Mouse (Mus musculus) fat pad, adult 2 months (tissue): ENCODE results near the gene Adar.
"Not testable (repeated sequence)": the region's sequence is repeated elsewhere in the genome, so short reads cannot be mapped to it uniquely, and the experiment has no call there.

Experiments
- DNase-seq: peaks from one replicate; pipeline ENCODE4 v3.0.0-alpha.2; 2011; ENCODE audit warnings: low read depth, low spot score; ENCODE audit errors: extremely low read depth

Adar gene

DNA sequence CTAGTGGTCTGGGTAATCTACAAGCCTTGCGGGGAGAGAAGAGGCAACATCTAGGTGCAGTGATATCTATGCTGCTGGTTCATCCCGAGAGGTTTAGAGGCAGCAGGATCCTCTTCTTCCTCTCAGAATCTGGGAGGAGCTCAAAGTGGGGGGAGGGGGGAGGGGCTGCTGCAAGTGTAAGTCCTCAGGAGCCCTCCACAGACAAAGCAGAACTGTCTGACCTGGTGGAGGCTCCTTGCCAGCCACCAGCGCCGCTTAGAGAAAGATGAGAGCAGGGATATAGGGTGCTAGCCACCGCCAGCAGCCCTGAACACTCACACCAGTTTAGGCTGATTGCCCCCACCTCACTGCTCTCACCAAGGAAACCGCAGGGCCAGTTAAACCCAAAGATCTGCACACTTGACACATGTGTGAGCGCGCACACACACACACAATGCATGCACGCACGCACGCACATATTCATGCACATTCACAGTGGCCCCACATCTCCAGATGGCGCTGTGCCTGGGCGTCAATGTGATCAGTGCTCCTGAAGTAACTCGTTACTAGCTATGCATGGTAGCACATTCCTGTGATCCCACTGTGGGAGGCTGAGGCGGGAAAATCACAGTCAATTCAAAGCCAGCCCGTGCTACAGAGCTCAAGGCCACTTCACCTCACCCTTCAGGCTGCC is 74.0 kb downstream of the Adar start:
- DNase-seq: no peak

DNA sequence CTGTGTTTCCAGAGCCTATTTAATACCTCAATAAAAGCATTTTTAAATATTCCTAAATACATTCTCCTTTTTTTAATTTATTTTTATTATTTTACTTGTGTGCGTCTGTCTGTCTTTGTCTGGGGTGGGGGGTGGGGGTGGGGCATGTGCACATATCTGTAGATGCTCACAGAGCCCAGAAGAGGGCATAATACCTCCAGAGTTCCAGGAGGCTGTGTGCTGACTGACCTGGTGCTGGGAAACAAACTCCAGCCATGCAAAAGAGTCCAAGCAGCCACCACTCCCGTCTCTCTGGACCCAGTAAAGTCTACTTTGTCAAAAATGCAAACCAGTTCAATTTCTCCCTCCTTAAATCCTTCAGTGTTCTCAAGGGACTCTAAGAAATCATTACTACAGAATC is 79.8 kb downstream of the Adar start:
- no peak for DNase-seq

- DNase-seq: no peak
Measured at GRCm38 (mm10) chr3:89795746-89796145, 80.9 kb downstream of the Adar start.

DNA sequence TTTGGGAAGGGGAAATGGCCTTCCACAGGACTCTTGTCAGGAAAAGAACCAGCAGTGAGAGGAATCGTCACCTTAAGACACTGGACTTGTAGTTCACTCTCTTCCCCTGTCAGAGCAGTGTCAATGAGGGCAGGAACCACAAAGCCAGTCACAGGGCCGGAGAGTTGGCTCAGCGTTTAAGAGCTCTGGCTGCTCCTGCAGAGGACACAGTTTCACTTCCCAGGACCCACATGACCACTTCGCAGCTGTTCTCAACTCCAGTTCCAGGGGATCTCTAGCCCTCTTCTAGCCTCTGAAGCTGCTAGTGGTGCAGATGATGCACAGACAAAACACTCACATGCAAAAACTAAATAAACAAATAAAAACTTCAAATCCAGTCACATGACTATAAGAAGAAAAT is 81.5 kb downstream of the Adar start:
- DNase-seq: no peak

DNA sequence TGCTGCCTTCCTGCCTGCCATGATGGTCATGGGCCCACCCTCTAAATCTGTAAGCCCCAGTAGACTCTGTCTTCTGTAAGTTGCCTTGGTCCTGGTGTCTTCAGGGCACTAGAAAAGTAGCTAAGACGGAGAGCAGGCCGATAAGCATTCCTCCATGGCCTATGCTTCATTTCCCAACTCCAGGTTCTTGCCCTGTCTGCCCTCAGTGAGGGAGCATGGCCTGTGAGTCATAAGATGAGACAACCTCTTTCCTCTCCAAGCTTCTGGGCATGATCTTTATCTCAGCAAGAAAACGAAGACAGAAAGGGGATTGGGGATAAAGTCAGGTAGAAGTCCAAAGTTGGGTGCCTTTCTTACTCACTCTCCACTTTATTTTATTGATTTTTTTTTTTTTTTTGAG is 83.7 kb downstream of the Adar start:
- no peak for DNase-seq

DNA sequence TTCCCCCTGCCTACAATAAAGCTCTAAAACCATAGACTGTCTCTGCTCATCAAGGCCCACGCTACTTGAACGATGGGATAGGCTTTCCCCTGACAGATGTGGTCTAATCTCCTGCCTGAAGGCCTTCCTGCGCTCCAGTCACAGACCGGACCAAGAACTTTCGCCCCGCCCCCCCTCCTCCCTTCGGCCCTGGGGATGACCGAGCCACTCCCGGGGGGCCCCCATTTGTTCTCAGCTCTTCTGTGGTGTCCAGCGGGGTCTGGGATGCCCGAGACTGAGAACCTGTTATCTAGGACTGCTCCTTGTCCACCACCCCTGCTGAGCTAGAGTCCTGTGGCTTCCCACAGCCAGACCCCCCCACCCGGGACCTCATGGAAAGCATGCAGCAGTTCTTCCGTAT is 84.7 kb downstream of the Adar start:
- no peak for DNase-seq

DNA sequence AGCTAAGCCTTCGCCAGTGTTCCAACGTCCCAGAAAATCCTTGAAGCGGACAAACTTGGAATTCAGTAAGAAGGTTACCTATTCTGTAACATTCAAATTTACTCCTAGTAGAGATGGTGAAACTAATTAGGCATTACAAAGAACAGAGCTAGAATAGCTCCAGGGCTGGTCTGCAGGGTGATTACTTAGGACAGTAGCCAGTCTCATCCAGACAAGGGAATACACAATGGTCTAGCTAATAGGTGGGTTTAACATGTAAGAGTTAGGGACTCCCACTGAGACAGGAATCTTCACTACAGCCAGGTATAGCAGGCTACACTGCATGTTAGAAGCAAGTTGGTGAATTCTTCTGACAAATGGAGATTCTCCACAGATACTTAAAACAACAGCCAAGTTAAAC is 85.3 kb downstream of the Adar start:
- not testable (repeated sequence) for DNase-seq

GRCm38 (mm10) chr3:89800774-89801506 is 86.1 kb downstream of the Adar start:
- no peak for DNase-seq

DNA sequence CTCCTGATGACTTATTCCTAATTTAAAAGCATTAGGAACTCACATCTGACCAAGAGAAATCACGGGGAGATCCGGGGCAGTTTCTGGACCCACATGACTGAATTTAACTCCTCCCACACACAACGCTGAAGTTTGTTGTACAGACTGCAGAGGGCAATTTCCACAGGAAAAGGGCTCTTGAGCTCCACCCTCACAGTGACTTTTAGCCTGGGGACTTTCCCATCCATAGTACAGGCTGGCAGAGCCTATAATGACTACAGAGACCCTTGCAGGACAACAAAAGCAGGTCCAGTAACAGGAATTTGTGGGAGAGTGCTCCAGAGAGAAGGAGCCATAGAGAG is 86.7 kb downstream of the Adar start:
- DNase-seq: no peak

GRCm38 (mm10) chr3:89802876-89803275 is 88.1 kb downstream of the Adar start:
- DNase-seq: no peak
